8 mouse cellular contexts compared by ENCODE assay signal in the genomic region with DNA sequence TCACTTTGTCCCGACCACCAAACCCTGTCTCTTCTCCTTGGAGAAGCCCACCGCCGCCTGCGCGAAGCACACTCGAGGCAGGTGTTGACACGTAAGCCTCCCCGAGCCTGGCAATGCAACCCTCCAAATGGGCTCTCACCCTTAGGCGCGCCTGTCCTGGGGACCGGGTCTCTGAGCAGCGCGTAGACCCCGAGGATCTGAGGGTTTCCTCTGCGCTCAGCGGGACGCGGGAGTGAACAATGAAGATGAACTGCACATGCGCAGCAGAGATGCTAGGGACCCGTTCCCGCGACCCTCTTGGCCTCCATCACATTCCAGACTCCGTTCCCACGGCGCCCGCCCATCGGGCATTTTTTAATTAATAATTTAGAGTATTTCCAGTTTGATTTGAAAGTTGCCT. TPM values are rescaled to one million over a fixed set of nuclear protein-coding genes. Genes with fewer than 3 reads are reported as not detected.
DNase-seq lines count a peak whose midpoint lies in the region; ATAC-seq and TF ChIP-seq lines count a peak whose summit lies in the region.

Zfp663 (minus strand) TSS at position 234 of the 400 bp plus-strand sequence.

- no peak within 1 kb of the TSS for H3K9ac ChIP-seq in liver, embryonic 11.5 days (ENCODE audit: low read depth, low read length)
- H3K9ac ChIP-seq in embryonic facial prominence, embryonic 13.5 days: peak within 1 kb of the TSS; percentile 71
- H3K9ac ChIP-seq in limb, embryonic 12.5 days (replicated peaks): peak within 1 kb of the TSS; percentile 50

- WGBS in liver, embryonic 11.5 days: 4% methylated on average over 27 of the region's 27 CpGs
- WGBS in embryonic facial prominence, embryonic 13.5 days: under 1% methylated on average over 27 of the region's 27 CpGs
- whole genome bisulfite sequencing in limb, embryonic 12.5 days: 1% methylated on average over 27 of the region's 27 CpGs
- under 1% methylated on average over 27 of the region's 27 CpGs for WGBS in olfactory bulb, adult 2 months

- peaks cover 14% of the 10 kb centered on the region for H3K27me3 ChIP-seq in liver, embryonic 11.5 days (replicated peaks; ENCODE audit: control insufficient read depth, insufficient read depth, low read length)
- H3K27me3 ChIP-seq in embryonic facial prominence, embryonic 13.5 days: peaks cover 15% of the 10 kb centered on the region
- peaks cover 51% of the 10 kb centered on the region for H3K27me3 ChIP-seq in limb, embryonic 12.5 days

- H3K36me3 ChIP-seq in liver, embryonic 11.5 days (ENCODE audit: control insufficient read depth, insufficient read depth, low read length): no peaks in the 10 kb centered on the region
- no peaks in the 10 kb centered on the region for H3K36me3 ChIP-seq in embryonic facial prominence, embryonic 13.5 days
- no peaks in the 10 kb centered on the region for H3K36me3 ChIP-seq in limb, embryonic 12.5 days

- no peaks in the 10 kb centered on the region for H3K9me3 ChIP-seq in liver, embryonic 11.5 days (ENCODE audit: control insufficient read depth, low read length)
- H3K9me3 ChIP-seq in embryonic facial prominence, embryonic 13.5 days: no peaks in the 10 kb centered on the region
- H3K9me3 ChIP-seq in limb, embryonic 12.5 days: no peaks in the 10 kb centered on the region

- H3K4me2 ChIP-seq in liver, embryonic 11.5 days: peak within 1 kb of the TSS; percentile 52
- H3K4me2 ChIP-seq in embryonic facial prominence, embryonic 13.5 days: peak within 1 kb of the TSS; percentile 77
- peak within 1 kb of the TSS; percentile 65 for H3K4me2 ChIP-seq in limb, embryonic 12.5 days

- H3K27ac ChIP-seq in liver, embryonic 11.5 days (ENCODE audit: low read depth, low read length): no peak within 1 kb of the TSS
- H3K27ac ChIP-seq in embryonic facial prominence, embryonic 13.5 days: no peak within 1 kb of the TSS
- no peak within 1 kb of the TSS for H3K27ac ChIP-seq in limb, embryonic 12.5 days
- H3K27ac ChIP-seq in olfactory bulb, adult 2 months (ENCODE audit: insufficient read depth, low read depth, low read length): no peak within 1 kb of the TSS

- H3K4me1 ChIP-seq in liver, embryonic 11.5 days (replicated peaks; ENCODE audit: control insufficient read depth, insufficient read depth, low read length): peaks cover 9% of the 10 kb centered on the region
- peaks cover 26% of the 10 kb centered on the region for H3K4me1 ChIP-seq in embryonic facial prominence, embryonic 13.5 days
- peaks cover 17% of the 10 kb centered on the region for H3K4me1 ChIP-seq in limb, embryonic 12.5 days (replicated peaks)
- H3K4me1 ChIP-seq in olfactory bulb, adult 2 months (ENCODE audit: control insufficient read depth, insufficient read depth, low read length): peaks cover 14% of the 10 kb centered on the region

- TF ChIP-seq POLR2A in olfactory bulb, adult 2 months (IDR thresholded peaks at IDR 0.05; ENCODE audit: insufficient read depth, low read depth, low read length): no peak

- peak within 1 kb of the TSS; percentile 22; the same call in 1 of the 2 replicates for H3K4me3 ChIP-seq in liver, embryonic 11.5 days (ENCODE audit: low read depth, low read length)
- peak within 1 kb of the TSS; percentile 44 for H3K4me3 ChIP-seq in embryonic facial prominence, embryonic 13.5 days
- H3K4me3 ChIP-seq in limb, embryonic 12.5 days (replicated peaks): peak within 1 kb of the TSS; percentile 41
- H3K4me3 ChIP-seq in olfactory bulb, adult 2 months (ENCODE audit: insufficient read depth, low read depth, low read length): peak within 1 kb of the TSS; percentile 46

- TF ChIP-seq CTCF in olfactory bulb, adult 2 months (IDR thresholded peaks at IDR 0.05; ENCODE audit: insufficient read depth, low read depth, low read length): no peak

- DNase-seq in liver, embryonic 11.5 days (ENCODE audit: low spot score): no peak
- DNase-seq in liver: no peak
- no peak for DNase-seq in layer of hippocampus, postnatal 36 days
- DNase-seq in adrenal gland, postnatal 4 days (ENCODE audit: low spot score in 2 of 2): no peak

- no peak for ATAC-seq in liver, embryonic 11.5 days (replicated peaks; ENCODE audit: low FRiP score)
- no peak for ATAC-seq in embryonic facial prominence, embryonic 13.5 days (ENCODE audit: insufficient number of reproducible peaks, insufficient read depth, low FRiP score, low TSS enrichment, low read depth)
- ATAC-seq in limb, embryonic 12.5 days (ENCODE audit: insufficient number of reproducible peaks, insufficient read depth, low FRiP score, low TSS enrichment, low read depth): no peak
- ATAC-seq in cerebellum, adult (ENCODE audit: insufficient number of reproducible peaks, low FRiP score, low TSS enrichment): no peak

RNA-seq across cellular contexts. Expression of gene Zfp663, which starts in this region (rescaled TPM):
- polyA plus RNA-seq in liver, embryonic 11.5 days (2014; fragmentation: Nextera tagmentation; extraction: Ambion mirVana): 0.07 and 0.29 TPM in 2 replicates
- polyA plus RNA-seq in embryonic facial prominence, embryonic 13.5 days (2015; fragmentation: Nextera tagmentation; extraction: Ambion mirVana): 1.1 and 2.2 TPM in 2 replicates
- 0.74 and 1.2 TPM in 2 replicates for polyA plus RNA-seq in limb, embryonic 12.5 days (2016; fragmentation: Nextera tagmentation; extraction: Ambion mirVana)
- not detected in 2 replicates for polyA plus RNA-seq in olfactory bulb, adult 2 months (2012; ENCODE audit: insufficient read depth, insufficient read length, low replicate concordance, missing spikeins)
- under 1 TPM; 0.15 to 0.66 TPM for total RNA-seq in layer of hippocampus, postnatal 36 days (2021)
- under 1 TPM in 1 of 2 experiments, not detected in 1; 0.34 TPM for total RNA-seq in adrenal gland, postnatal 4 days (2021)
